Mouse (Mus musculus): ENCODE measurements at regions not wholly inside any gene's neighbourhood (a gene's known extent, or its start where the extent isn't known, plus 50 kb on each side); places are given as distances from the start of the nearest gene placed in this dataset.
A peak's percentile ranks its signal among the peaks of the same experiment; 100 is the strongest.

- no peak for ATAC-seq
- Histone ChIP-seq H3K9me3 (ENCODE audit: low read length) (no peaks in the 10 kb centered on the region), H3K36me3 (ENCODE audit: insufficient read depth) (no peaks in the 10 kb centered on the region), H3K27me3 (ENCODE audit: insufficient read depth, low read length) (no peaks in the 10 kb centered on the region), H3K4me2 (ENCODE audit: low read depth) (no peak overlapping the region), H3K4me1 (ENCODE audit: insufficient read depth) (no peaks in the 10 kb centered on the region), H3K27ac (ENCODE audit: low read depth, low read length) (no peak overlapping the region), H3K9ac (no peak overlapping the region), H3K4me3 (ENCODE audit: low read depth, low read length) (no peak overlapping the region)
- 92% methylated on average over 3 of the region's 3 CpGs for WGBS
- no peak for TF ChIP-seq CTCF (IDR thresholded peaks at IDR 0.05; ENCODE audit: low read depth)
- no peak for DNase-seq
Measured at GRCm38 (mm10) chr13:19927807-19928206, 103.8 kb upstream of the Gpr141 start.

GRCm38 (mm10) chr13:19921084-19921827 lies 97.2 kb upstream of the Gpr141 start:
- Histone ChIP-seq H3K4me2 (ENCODE audit: low read depth) (no peak overlapping the region), H3K4me1 (ENCODE audit: insufficient read depth) (peaks cover 6% of the 10 kb centered on the region; the same call in 1 of the 2 replicates), H3K9ac (no peak overlapping the region), H3K27me3 (ENCODE audit: insufficient read depth, low read length) (no peaks in the 10 kb centered on the region), H3K27ac (ENCODE audit: low read depth, low read length) (no peak overlapping the region), H3K4me3 (ENCODE audit: low read depth, low read length) (no peak overlapping the region), H3K9me3 (ENCODE audit: low read length) (no peaks in the 10 kb centered on the region), H3K36me3 (ENCODE audit: insufficient read depth) (no peaks in the 10 kb centered on the region)
- TF ChIP-seq CTCF (IDR thresholded peaks at IDR 0.05; ENCODE audit: low read depth), result no peak
- DNase-seq (peak; percentile 79), ATAC-seq (peak; percentile 89)
- WGBS, result 68% methylated on average over 1 of the region's 1 CpGs

GRCm38 (mm10) chr13:19911860-19912584 lies 88.0 kb upstream of the Gpr141 start:
- 14% methylated on average over 5 of the region's 5 CpGs for WGBS
- H3K27ac ChIP-seq (ENCODE audit: low read depth, low read length), result no peak overlapping the region
- H3K4me1 ChIP-seq (ENCODE audit: insufficient read depth), result no peaks in the 10 kb centered on the region
- H3K36me3 ChIP-seq (ENCODE audit: insufficient read depth), result no peaks in the 10 kb centered on the region
- H3K4me3 ChIP-seq (ENCODE audit: low read depth, low read length), result no peak overlapping the region
- no peaks in the 10 kb centered on the region for H3K9me3 ChIP-seq (ENCODE audit: low read length)
- TF ChIP-seq CTCF (IDR thresholded peaks at IDR 0.05; ENCODE audit: low read depth), result no peak
- H3K4me2 ChIP-seq (ENCODE audit: low read depth), result no peak overlapping the region
- ATAC-seq (peak; percentile 63), DNase-seq (no peak)
- H3K27me3 ChIP-seq (ENCODE audit: insufficient read depth, low read length), result no peaks in the 10 kb centered on the region
- H3K9ac ChIP-seq, result no peak overlapping the region

GRCm38 (mm10) chr13:19902786-19903185 lies 78.7 kb upstream of the Gpr141 start:
- WGBS, result 93% methylated on average over 4 of the region's 4 CpGs
- ATAC-seq, result no peak
- no peaks in the 10 kb centered on the region for H3K27me3 ChIP-seq (ENCODE audit: insufficient read depth, low read length)
- H3K4me2 ChIP-seq (ENCODE audit: low read depth), result no peak overlapping the region
- no peak for TF ChIP-seq CTCF (IDR thresholded peaks at IDR 0.05; ENCODE audit: low read depth)
- no peaks in the 10 kb centered on the region for H3K4me1 ChIP-seq (ENCODE audit: insufficient read depth)
- DNase-seq, result no peak
- no peak overlapping the region for H3K4me3 ChIP-seq (ENCODE audit: low read depth, low read length)
- H3K27ac ChIP-seq (ENCODE audit: low read depth, low read length), result no peak overlapping the region
- H3K9me3 ChIP-seq (ENCODE audit: low read length), result no peaks in the 10 kb centered on the region
- H3K9ac ChIP-seq, result no peak overlapping the region
- H3K36me3 ChIP-seq (ENCODE audit: insufficient read depth), result no peaks in the 10 kb centered on the region

- Histone ChIP-seq H3K9me3 (ENCODE audit: low read length) (no peaks in the 10 kb centered on the region), H3K4me2 (ENCODE audit: low read depth) (no peak overlapping the region), H3K4me3 (ENCODE audit: low read depth, low read length) (no peak overlapping the region), H3K27me3 (ENCODE audit: insufficient read depth, low read length) (no peaks in the 10 kb centered on the region), H3K27ac (ENCODE audit: low read depth, low read length) (no peak overlapping the region), H3K9ac (no peak overlapping the region), H3K36me3 (ENCODE audit: insufficient read depth) (no peaks in the 10 kb centered on the region), H3K4me1 (ENCODE audit: insufficient read depth) (no peaks in the 10 kb centered on the region)
- no peak for TF ChIP-seq CTCF (IDR thresholded peaks at IDR 0.05; ENCODE audit: low read depth)
- no peak for ATAC-seq
- 89% methylated on average over 1 of the region's 1 CpGs for WGBS
- DNase-seq, result no peak
Measured at GRCm38 (mm10) chr13:19897191-19897590, 73.1 kb upstream of the Gpr141 start.

GRCm38 (mm10) chr13:19888983-19889773 lies 65.1 kb upstream of the Gpr141 start:
- no peak for DNase-seq
- WGBS, result 40% methylated on average over 11 of the region's 11 CpGs
- H3K4me2 ChIP-seq (ENCODE audit: low read depth), result no peak overlapping the region
- no peaks in the 10 kb centered on the region for H3K9me3 ChIP-seq (ENCODE audit: low read length)
- no peaks in the 10 kb centered on the region for H3K4me1 ChIP-seq (ENCODE audit: insufficient read depth)
- H3K27me3 ChIP-seq (ENCODE audit: insufficient read depth, low read length), result no peaks in the 10 kb centered on the region
- TF ChIP-seq CTCF (IDR thresholded peaks at IDR 0.05; ENCODE audit: low read depth), result no peak
- H3K27ac ChIP-seq (ENCODE audit: low read depth, low read length), result no peak overlapping the region
- ATAC-seq, result peak; percentile 60
- no peak overlapping the region for H3K9ac ChIP-seq
- no peak overlapping the region for H3K4me3 ChIP-seq (ENCODE audit: low read depth, low read length)
- H3K36me3 ChIP-seq (ENCODE audit: insufficient read depth), result no peaks in the 10 kb centered on the region

All from forebrain, postnatal 0 days (tissue).